Mouse (Mus musculus) frontal cortex, postnatal 25 days (tissue): Measurements from ENCODE around the gene Fars2.
"Not testable (repeated sequence)": the region's sequence is repeated elsewhere in the genome, so short reads cannot be mapped to it uniquely, and the experiment has no call there.

Experiments
- DNase-seq, 2 experiments: peaks; one replicate each; pipeline ENCODE4 v3.0.0; 2022; ENCODE audit warnings: low spot score in 2 of 2

The Fars2 gene

DNA sequence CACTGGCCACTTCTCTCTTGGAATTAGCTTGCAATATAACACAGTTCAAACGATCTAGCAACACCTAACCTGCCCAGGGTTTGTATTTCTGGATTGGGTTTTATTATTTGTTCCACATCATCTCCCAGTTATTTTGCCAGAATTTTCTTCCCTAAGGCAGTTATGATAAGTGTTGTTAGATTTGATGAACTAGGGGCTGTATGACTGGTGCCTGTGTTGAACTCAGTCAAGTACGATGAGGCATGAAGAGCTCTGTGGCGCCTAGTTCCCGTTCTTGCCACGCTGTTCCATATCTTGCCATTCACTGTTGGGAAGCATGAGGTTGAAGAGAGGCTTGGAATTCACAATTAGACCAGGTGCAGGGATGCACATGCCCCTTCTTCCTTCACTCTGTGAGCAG is 177.3 kb downstream of the Fars2 start:
- DNase-seq, result no peak

DNA sequence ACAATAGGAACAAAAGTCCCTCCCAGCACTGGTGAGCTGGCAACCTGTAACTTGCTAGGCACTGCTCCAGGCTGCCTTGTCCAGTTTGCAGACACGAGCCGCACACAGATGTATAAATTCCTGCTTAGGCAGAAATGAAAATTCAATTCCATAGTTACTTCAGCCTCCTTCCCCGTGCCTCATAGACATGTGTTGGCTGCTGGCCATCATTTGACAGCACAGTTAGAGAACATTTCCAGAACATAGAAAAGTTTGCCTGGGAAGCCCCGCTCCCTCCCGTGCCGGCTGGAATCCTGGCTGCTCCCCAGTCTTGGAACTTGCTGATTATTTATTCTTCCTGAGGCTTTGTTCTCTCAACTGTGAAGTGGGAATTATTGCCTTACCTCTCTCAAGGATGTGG is 178.6 kb downstream of the Fars2 start:
- DNase-seq, result no peak

DNA sequence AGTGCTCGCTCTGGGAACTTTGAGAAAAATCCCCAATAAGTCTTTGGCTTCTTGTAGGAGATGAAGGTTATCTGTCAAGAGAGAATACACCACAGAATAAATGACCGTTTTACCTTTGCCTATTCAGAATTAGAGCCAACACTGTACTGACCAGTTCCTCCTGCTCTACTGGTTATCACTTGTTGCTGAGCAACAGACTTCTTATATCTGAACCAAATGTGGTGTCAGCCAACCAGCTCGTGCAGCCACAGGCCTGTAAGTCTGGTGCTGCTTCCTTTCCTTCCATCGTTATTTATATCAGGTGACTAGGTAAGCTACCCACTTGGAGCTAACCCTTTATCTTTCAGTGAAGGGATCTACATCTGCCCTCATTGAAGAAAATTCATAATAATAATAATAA is 179.4 kb downstream of the Fars2 start:
- no peak for DNase-seq

DNA sequence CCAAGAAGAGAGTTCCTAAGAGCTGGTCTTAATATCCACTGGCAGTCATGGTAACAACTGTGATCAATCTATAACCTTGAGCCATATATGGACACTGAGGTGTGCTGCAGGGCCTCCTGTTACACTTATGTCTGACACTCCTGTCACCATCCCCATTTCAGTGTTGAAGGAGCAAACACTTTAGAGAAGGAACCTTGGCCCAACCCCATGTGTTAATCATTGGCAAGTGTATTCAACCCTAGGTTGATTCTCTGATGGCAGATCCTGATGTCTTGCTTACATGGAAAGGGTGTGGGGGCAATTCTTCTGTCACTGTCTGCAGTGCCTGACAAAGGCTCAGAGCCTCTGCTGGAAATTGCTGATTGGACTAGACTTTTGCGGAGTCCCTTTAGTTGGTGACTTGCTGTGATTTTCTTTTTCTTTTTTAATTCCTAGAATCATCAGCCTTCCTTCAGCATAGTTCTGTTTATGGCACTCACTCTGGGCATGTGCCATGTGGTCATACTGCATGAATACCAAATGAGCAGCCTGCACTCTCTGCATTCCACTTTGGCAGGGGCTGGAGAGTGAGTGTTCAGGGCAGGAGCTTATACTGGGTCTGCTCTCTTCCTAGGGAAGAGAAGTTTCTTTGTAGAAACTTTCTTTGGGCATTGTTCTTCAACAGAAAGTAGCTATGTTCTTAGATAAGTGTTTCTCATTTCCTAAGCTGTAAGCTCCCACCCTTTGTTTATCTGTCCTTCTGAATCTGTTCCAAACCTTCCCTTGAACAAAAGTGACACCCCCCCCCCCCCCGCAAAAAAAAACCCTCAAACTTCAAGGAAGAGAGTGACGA is 181.0 kb downstream of the Fars2 start:
- DNase-seq, result no peak

DNA sequence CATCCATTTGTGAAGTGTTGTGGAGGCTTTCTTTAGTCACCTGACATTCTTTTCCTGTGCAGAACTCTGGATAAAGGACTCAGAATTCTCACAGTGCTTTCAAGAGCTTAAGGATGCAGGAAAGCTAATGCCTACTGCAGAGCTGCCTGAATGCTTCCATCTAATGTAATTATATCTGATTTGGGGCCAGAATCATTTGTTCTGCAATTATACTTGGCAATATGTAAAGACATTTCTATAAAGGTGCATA is 181.5 kb downstream of the Fars2 start:
- DNase-seq, result no peak

DNA sequence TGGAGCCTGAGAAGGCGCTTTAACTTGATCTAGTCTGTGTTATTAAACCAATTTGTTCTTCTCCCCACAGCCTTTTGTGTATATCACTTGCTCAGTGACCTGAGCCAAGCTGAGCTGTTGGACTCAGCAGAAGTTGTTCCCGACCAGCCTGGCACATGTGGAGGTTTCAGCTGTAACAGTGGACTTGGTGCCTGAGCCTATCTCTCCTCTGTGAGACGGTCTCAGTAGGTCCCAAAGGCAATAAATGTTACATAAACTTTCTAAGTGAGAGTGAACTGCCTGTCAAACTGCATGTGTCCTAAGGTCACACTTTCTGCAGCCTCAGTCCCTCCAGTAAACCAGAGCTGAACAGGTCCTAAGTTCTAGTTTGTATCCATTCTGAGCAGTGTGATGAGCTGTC is 185.6 kb downstream of the Fars2 start:
- DNase-seq, result no peak

DNA sequence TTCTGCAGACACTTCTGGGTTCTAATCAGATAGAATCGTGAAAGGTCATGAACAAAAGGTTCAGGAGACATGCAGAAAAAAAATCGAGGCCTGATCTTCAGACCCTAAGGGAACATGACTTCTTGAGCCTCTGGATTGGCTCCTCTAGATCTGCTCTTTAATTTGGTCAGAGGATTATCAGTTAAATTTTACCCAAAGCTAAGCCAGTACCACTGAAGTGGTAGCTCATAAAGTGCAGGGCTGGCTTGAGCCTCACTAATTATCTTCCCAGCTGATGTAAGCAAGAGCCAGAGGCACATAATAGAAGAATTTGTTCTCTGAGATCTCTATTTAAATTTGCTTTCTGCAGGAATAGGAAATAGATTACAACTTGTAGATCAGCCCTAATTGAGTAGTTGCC is 188.1 kb downstream of the Fars2 start:
- no peak for DNase-seq

DNA sequence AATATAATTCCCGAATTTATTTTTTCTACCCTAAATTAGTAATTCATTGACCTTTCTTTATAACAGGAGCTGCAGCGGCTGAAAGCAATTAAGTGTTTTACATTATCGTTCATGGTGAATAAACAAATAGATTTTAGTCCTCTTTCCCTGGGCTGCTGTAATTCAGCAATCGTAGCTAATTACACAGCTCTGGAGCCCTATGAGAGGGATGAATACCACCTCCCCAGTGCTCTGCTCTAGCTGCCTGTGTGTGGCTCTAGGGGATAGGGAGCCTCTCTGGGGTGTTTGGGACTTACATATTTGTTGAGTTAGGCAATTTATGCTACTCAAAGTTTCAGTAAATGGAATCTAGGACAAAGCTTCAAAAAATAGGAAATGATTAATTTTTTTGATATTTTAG is 190.2 kb downstream of the Fars2 start:
- no peak for DNase-seq

DNA sequence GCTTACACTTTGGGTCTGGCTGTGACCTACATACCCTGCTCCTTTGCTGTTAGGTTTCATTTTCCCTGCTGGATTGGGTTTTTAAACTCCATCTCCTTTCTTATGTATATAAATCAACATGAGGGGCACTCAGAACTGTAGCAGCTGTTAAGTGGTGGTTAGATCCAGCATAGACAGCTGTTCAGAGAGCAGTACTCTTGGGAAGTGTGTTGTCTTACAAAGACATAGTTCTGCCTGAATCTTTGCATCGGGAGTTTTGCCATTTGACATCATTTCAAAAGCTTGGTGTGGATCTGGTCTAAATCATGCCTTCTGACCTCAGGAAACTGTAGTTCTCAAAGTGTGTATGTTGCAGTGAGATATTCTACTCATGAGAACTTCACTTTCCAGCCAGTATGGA is 191.9 kb downstream of the Fars2 start:
- no peak for DNase-seq

DNA sequence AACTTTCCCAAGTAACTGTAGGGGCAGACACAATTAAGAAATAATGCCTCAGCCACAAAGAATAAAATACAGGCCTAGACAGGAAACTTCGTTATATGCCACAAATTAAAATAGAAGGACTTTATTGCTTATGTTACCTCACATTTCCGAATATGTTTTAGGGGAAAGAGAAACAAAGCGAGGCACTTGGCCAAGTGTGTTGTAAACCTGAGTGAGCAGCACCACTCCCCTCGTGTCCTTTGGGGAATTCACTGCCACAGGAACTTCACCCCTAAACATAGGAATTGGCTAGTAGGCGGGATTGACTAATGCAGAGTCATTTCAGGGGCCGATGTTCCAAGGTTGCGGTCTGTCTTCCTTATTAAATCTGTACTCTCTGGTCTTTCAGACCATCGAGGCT is 197.0 kb downstream of the Fars2 start:
- no peak for DNase-seq

DNA sequence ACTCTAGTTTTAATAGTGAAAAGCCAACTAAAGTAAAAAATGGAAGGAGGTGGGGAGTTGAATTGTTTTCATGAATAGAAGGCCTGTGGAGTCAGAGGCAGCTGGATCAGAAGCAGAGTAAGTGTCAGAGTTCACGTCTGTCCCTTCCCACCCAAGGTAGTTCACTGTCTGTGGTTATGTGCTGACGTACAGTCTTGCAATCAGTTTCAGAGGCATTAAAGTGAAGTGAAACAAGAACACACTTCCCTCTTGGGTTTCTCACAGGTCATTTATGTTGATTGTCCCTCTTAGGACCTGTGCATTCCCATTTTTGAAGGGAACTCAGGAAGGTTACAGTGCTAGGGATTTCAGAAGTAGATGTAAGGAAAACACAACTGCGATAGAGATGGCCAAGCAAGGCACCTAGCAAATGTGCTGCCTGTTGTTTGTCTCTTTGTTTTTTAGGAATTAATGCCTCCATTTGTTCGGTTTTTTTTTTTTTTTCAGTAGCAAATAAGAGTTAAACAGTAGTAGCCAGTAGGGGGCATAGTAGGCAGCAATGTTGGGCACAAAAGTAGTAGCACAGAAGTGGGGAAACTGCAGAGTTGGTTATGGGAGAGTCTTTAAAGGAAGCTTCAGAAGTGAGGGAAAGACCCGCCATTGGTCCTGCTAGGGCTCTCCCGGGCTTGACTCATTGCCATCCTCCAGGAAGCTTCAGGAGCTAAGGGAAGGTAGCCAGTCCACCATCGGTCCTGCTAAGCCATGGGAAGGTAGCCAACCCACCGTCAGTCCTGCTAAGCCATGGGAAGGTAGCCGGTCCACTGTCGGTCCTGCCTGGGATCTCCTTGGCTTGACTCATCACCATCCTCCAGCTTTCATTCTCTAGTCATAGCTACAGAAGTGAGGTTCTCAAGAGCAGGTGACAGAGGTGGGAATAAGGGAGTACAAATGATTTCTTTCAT is 197.9 kb downstream of the Fars2 start:
- DNase-seq, result no peak

DNA sequence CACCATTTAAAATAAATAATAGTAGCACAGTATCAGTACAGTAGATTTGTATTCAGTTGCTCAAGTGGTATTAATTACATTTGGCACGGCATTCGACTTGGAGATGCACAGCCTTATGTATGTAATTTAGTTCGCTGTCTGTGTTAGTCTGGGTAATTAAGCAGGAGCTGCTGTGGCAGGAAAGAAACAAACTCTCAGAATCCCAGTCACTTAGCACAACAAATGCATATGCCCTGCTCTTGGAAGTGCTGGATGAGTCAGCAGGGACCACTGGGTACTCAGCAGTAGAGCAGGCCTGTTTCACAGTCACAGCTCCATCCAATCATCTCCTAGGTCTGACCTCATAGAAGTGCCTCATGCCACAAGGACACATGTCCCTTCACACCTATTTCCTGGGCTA is 200.6 kb downstream of the Fars2 start:
- DNase-seq, result no peak

DNA sequence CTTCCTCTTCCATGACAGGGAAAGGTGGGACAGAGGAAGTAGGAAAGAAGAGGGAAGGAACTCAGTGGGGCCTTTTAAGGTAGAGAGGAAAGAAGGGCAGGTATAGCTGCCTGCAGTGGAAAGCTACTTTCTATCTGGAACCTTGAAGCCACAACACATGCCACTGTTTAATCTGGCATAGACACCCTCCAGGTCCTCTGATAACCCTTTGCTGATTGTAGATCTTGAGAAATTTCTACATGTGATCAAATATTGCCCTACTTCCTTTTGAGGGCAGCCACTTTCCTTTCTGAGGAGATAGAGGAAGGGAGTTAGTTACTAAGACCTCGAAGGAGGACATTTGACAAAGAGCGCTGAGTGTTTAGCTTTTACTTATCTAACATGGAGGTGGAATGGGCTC is 207.4 kb downstream of the Fars2 start:
- DNase-seq, result no peak

DNA sequence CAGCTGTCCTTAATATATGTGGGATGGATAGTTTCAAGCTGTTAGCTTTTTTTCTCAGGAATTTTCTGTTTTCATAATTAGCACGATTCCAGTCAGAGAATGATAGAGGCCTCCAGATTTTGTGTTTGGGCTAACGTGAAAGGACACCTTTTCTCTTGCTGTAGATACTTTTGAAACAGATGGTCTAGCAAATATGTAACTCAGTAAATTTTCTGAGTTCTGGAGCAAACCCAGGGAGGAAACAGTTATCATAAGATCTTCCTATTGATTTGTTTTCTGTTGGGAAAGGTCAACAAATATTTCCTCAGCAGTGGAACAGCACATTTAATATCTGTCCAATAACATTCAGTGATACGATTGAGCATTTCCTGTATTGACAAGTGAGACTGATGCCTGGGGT is 209.3 kb downstream of the Fars2 start:
- no peak for DNase-seq

DNA sequence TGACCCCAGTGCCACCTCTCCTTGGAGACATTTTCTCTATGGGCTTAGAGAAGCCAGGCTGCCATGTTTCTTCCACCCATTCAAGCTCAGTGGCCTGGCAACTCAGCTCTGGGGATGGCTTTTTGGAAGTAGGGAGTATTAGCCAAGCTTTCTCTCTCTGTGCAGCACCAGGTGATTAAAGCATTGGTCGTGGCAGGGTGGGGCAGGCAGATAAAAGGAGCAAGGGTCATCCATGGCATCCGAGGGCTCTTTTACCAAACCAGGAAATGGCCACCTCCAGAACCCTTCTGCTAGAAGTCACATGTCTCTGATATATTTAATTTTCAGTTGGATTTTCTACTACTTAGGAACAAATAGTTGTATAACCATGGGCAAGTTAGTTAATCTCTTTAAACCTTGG is 212.7 kb downstream of the Fars2 start:
- no peak for DNase-seq

DNA sequence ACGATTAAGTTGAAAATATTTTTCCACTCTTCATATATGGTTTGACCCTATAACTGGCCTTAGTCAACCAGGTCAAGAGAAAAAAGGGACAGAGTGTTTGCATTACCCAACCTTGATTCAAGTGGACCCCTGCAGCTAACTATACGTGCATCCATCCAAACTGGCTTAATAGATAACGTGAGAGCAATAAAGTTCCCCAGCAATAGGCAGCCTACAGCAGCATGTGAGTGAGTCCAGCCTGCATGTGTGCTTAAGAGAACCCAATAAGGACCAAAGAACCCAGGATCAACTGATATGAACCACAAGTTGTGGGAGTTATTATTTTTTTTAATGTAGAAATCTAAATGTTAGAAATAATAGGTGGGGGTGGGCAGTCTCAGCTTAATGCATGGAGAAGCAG is 213.3 kb downstream of the Fars2 start:
- DNase-seq, result no peak

DNA sequence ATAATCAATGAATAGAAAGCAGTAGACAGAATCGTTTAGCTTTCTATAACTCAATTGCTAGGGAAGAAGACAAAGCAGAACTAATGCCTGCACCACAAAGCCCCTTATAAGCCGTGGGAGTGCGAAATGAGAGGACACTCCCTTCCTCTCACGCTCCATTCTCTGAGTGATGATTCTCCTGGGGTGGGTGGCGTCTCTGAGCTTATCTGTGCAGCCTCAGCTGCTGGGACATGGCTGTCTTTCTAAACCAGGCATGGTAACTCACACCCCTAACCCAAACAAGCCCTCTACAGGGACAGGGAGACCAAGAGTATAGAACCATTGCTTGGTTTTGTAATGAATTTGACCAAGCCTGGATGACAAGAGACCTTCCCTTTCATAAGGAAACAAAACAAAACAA is 217.5 kb downstream of the Fars2 start:
- no peak for DNase-seq

DNA sequence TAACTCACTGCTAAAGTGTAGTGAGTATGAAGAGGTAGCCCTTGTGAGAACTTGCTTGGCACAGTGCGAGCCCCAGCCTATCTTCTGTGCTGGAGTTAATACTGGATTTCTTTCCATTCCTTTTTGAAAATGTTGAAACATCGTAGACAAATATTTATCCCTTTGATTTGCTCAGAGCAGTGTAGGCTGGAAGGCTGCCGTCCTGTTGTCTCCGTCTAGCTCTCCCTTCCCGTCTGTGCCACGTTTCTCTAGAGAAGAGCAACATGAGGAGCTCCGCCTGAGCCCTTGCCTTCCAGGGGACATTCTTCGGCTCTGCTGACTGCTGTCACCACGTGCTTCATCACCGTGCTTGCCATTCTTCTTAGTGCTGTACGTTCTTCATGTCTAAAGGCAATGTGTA is 234.3 kb downstream of the Fars2 start:
- no peak for DNase-seq

DNA sequence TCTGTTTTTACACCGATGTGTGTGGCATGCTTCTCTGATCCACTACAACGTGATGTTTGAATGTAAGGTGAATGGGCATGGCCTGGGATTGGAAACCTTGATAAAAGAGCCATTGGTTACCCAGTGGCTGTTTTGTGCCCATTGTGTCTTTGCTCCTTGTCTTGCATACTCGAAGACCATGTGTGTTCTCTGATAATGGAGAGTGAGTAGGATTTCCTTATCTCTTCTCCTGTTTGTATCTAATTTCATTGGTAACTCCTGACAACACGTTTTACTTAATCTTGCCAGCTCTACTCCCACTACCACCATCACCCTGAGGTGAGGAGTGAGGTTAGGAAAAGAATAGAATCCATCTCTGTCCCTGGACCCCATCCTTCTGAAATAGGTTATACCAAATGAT is 240.3 kb downstream of the Fars2 start:
- DNase-seq, result no peak

DNA sequence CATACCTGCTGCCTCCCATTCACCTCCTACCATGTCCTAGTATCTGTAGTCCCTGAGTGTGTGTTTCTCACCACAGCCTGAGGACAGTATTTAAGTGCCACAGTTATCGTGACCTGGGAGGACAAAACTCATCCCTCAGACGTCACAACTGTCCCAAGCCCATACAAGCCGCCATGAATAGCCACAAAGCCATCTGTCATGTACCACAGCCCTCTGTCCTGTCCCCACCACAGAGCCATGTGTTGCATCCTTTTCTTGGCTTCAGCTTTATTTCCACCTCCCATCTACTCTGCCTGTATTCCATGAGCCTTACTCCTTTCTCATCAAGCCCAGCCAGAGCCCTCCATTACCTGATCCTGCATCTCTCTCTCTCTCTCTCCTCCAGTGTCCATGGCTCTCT is 244.2 kb downstream of the Fars2 start:
- DNase-seq, result no peak

DNA sequence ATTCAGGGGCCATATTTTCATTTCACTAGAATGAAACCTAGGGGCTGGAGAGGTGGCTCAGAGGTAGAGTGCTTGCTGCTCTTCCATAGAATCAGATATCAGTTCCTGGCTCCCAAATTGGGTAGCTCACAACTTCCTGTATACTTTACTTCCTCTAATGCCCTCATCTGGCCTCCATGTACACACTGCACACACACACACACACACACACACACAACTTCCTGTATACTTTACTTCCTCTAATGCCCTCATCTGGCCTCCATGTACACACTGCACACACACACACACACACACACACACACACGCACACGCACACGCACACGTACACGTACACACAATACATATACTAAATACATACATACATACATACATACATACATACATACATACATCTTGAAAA is 248.5 kb downstream of the Fars2 start:
- DNase-seq, result not testable (repeated sequence)

DNA sequence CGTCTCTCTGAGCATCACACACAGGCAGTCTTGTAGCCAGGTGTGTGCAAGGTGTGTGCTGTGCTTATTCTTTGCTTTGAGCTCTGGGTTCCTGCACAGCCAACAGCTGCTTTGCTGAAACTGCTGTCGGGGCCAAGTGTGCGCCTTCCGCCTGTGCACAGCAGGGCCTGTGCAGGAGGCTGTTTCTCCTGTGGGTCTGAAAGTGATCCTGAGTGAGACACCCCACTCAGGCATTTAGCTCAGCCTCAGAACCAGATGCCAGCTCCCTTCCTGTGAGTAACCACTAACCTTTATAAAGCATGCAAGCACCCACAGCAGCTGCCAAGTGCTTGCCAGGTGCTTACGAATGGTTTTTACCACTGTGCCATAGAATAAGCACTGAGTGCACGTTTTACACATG is 249.1 kb downstream of the Fars2 start:
- DNase-seq, result no peak

DNA sequence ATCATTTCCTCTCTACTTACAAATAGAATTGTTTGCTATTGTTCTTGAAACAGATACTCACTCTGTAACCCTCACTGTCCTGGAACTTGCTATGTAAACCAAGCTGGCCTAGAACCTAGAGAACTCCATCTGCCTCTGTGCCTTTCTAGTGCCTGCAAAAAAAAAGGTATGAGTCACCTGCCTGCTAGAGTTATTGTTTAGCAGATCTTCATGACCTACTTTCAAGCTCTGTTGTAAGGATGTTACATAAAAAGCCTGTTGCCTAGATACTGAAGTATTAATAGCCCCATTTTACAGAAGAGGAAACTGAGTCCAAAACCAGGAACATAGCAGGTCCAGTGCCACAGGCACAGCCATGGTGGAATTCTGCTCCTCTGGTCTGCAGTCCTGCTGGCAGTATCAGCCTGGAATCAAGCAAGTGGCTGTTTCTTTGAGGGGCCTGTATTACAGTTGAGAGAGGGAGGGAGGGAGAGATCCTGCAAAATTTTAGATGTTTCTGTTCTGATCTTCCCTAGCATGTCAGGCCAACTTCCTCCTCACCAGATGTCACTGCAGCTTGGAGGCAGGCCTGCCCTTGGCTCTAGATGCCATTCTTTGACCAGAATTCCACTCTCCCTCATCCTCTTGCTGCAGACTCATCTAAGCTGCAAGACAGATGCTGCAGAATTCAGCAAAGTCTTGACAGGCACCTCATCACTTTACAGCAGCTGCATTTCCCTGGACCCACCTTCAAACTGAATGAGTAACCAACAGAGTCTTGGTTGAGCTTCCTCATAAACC is 250.7 kb downstream of the Fars2 start:
- DNase-seq, result peak in 1 of 2 experiments; percentile 17
